Mouse (Mus musculus) midbrain, postnatal 0 days (tissue): Measurements from ENCODE around the gene Nek6. TPM values are rescaled to one million over a fixed set of nuclear protein-coding genes. Genes with fewer than 3 reads are reported as not detected.

Source experiments
- ATAC-seq: fragments of 200-750 bp; cut with Nextera tagmentation; 2 replicates; pipeline ENCODE4 v1.8.0; 2017; ENCODE audit warnings: moderate number of reproducible peaks, mild to moderate bottlenecking, moderate TSS enrichment, moderate library complexity; ENCODE audit not compliant: low FRiP score
- DNase-seq: peaks from one replicate; pipeline ENCODE4 v3.0.0-alpha.2; 2015; ENCODE audit warnings: low spot score
- H3K27ac ChIP-seq: fragments of 300-500 bp; sonication (generic); 2 replicates; pipeline ENCODE4 v1.5.1; 2014; ENCODE audit warnings: low read depth, mild to moderate bottlenecking, low read length, mixed read lengths
- H3K27me3 ChIP-seq: fragments of 300-500 bp; sonication (generic); 2 replicates; pipeline ENCODE4 v1.6.1; 2014; ENCODE audit warnings: low read length, control low read depth, mixed read lengths; ENCODE audit not compliant: insufficient read depth
- H3K36me3 ChIP-seq: fragments of 300-500 bp; sonication (generic); 2 replicates; pipeline ENCODE4 v1.6.1; 2014; ENCODE audit warnings: low read length, control low read depth, mixed read lengths; ENCODE audit not compliant: insufficient read depth
- H3K4me1 ChIP-seq: fragments of 300-500 bp; sonication (generic); 2 replicates; pipeline ENCODE4 v1.6.1; 2014; ENCODE audit warnings: mild to moderate bottlenecking, control low read depth, antibody characterized with exemption, low read length, mixed read lengths; ENCODE audit not compliant: insufficient read depth
- H3K4me2 ChIP-seq: fragments of 300-500 bp; sonication (generic); 2 replicates; pipeline ENCODE4 v1.6.1; 2014; ENCODE audit warnings: low read depth, mild to moderate bottlenecking, low read length, mixed read lengths; ENCODE audit not compliant: poor library complexity, severe bottlenecking
- H3K4me3 ChIP-seq: fragments of 300-500 bp; sonication (generic); 2 replicates; pipeline ENCODE4 v1.5.1; 2014; ENCODE audit warnings: low read depth, mild to moderate bottlenecking, low read length, moderate library complexity
- H3K9ac ChIP-seq: fragments of 300-500 bp; sonication (generic); replicated peaks from 2 replicates; pipeline ENCODE4 v1.6.1; 2014; ENCODE audit warnings: mild to moderate bottlenecking, low read length, moderate library complexity, mixed read lengths; ENCODE audit not compliant: poor library complexity, severe bottlenecking
- H3K9me3 ChIP-seq: fragments of 300-500 bp; sonication (generic); 2 replicates; pipeline ENCODE4 v1.6.1; 2016; ENCODE audit warnings: low read length, control low read depth
- CTCF ChIP-seq: IDR thresholded peaks from 2 replicates; pipeline ENCODE4 v1.5.1; 2016; ENCODE audit warnings: antibody characterized with exemption, mild to moderate bottlenecking
- WGBS: fragments of 180-500 bp; shearing (Covaris S2); extraction: QIAGEN DNeasy Blood & Tissue Kit; methylation state at CpG from one replicate; pipeline ENCODE4 v1.1.7; 2014; 5-methylcytosine and 5-hydroxymethylcytosine counted together
- polyA plus RNA-seq: library from polyadenylated mRNA; unstranded; fragments of >200 nt; fragmentation: Nextera tagmentation; extraction: Ambion mirVana; gene quantifications from 2 replicates; pipeline ENCODE4 v1.2.1, GENCODE M21; 2015
- total RNA-seq: library from RNA; depleted of rRNA; stranded (reverse); fragments of >200 nt; gene quantifications from 2 replicates; pipeline ENCODE4 v1.2.3, GENCODE M21; 2014

Nek6 gene
- total and polyA plus RNA-seq, 2 experiments from 2014 or later = 22.8 to 56.0 TPM

GRCm38 (mm10) chr2:38616072-38616471 lies 104.6 kb downstream of the Nek6 start:
- H3K4me1 ChIP-seq = peaks cover 10% of the 10 kb centered on the region; the same call in 1 of the 2 replicates
- DNase-seq (peak; percentile 40), ATAC-seq (no peak)
- 50% methylated on average over 4 of the region's 4 CpGs for WGBS
- H3K9ac ChIP-seq = no peak overlapping the region
- no peak overlapping the region for H3K27ac ChIP-seq
- H3K4me2 ChIP-seq = no peak overlapping the region
- H3K4me3 ChIP-seq = no peak overlapping the region
- H3K9me3 ChIP-seq = no peaks in the 10 kb centered on the region
- peak; percentile 68 for TF ChIP-seq CTCF
- no peaks in the 10 kb centered on the region; the same call in 1 of the 2 replicates for H3K36me3 ChIP-seq
- H3K27me3 ChIP-seq = no peaks in the 10 kb centered on the region

- ATAC-seq = no peak
- Histone ChIP-seq H3K36me3 (no peaks in the 10 kb centered on the region; the same call in 1 of the 2 replicates), H3K4me2 (no peak overlapping the region), H3K27me3 (no peaks in the 10 kb centered on the region), H3K9ac (no peak overlapping the region), H3K4me1 (peaks cover 10% of the 10 kb centered on the region; the same call in 1 of the 2 replicates), H3K9me3 (no peaks in the 10 kb centered on the region), H3K27ac (no peak overlapping the region), H3K4me3 (no peak overlapping the region)
- no peak for DNase-seq
- TF ChIP-seq CTCF = no peak
- 80% methylated on average over 5 of the region's 5 CpGs for WGBS
Measured at GRCm38 (mm10) chr2:38616956-38617872, 105.8 kb downstream of the Nek6 start.

DNA sequence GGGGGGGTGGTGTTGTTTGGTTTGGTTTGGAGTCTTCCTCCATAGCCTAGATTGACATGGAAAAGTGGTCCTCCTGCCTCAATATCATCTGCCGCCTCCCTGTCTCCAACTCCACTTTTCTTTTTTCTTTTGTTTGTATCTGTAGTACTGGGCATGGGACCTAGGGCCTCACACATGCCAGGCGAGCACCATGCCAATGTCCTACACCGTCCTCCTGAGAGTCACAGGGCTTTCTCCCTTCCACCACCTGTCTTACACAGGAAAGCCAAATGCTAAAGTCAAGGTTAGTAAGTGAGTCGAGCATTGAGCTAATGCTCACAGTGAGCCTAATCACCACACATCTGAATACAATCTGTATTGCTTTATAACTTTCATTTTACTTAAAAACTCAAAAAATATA lies 108.3 kb downstream of the Nek6 start:
- WGBS = 86% methylated on average over 4 of the region's 4 CpGs
- Histone ChIP-seq H3K9me3 (no peaks in the 10 kb centered on the region), H3K27ac (no peak overlapping the region), H3K27me3 (no peaks in the 10 kb centered on the region), H3K4me3 (no peak overlapping the region), H3K9ac (no peak overlapping the region), H3K4me2 (no peak overlapping the region), H3K36me3 (no peaks in the 10 kb centered on the region; the same call in 1 of the 2 replicates), H3K4me1 (peaks cover 6% of the 10 kb centered on the region; the same call in 1 of the 2 replicates)
- no peak for TF ChIP-seq CTCF
- ATAC-seq (no peak), DNase-seq (no peak)

DNA sequence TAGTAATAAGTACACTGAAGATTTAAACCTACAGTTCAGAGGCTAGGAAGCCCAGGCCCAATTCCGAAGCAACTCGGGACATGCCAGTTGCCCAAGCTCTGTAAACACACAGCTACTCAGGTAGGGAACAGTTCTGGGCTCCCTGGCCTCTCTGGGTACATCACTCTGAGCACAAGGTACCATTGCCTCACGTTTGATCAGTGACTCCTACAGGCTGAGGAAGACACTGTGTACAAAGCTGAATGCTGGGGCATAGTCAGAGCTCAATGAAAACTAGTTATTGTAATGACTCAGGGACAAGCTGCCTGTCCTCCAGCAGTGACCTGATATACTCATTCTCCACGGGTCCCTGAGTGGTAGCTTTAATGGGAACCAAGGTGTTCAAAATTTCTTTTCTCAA lies 109.6 kb downstream of the Nek6 start:
- Histone ChIP-seq H3K9me3 (no peaks in the 10 kb centered on the region), H3K36me3 (peaks cover 4% of the 10 kb centered on the region; the same call in 1 of the 2 replicates), H3K9ac (no peak overlapping the region), H3K4me3 (no peak overlapping the region), H3K4me1 (no peaks in the 10 kb centered on the region), H3K27me3 (no peaks in the 10 kb centered on the region), H3K27ac (no peak overlapping the region), H3K4me2 (no peak overlapping the region)
- DNase-seq = no peak
- TF ChIP-seq CTCF = peak; percentile 9; the same call in 1 of the 2 replicates
- ATAC-seq = no peak
- 74% methylated on average over 4 of the region's 4 CpGs for WGBS

DNA sequence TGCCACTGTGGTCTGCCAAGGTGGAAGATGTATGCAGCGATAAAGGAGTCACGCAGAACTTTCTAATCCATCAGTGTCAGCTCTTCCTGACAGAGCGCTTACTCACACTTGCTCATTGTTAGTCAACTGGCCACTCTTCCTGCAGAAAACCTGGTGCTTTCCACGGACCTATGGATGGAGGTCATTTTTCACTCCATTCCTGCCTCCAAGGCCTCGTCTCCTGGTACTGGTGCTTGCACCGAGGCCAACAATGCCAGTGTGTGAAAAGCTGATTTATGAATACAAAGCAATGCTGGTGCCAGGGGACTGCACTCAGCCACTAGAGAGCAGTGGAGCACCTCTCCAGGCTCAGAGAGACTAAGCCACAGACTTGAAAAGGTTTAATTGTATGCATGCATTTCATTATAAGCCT lies 110.2 kb downstream of the Nek6 start:
- peak; percentile 88 for DNase-seq
- Histone ChIP-seq H3K36me3 (peaks cover 4% of the 10 kb centered on the region; the same call in 1 of the 2 replicates), H3K4me2 (no peak overlapping the region), H3K4me1 (no peaks in the 10 kb centered on the region), H3K9ac (no peak overlapping the region), H3K9me3 (no peaks in the 10 kb centered on the region), H3K27me3 (no peaks in the 10 kb centered on the region), H3K27ac (no peak overlapping the region), H3K4me3 (no peak overlapping the region)
- peak; percentile 78 for TF ChIP-seq CTCF
- peak; percentile 54; the same call in 1 of the 2 replicates for ATAC-seq
- 25% methylated on average over 6 of the region's 6 CpGs for WGBS

GRCm38 (mm10) chr2:38623411-38623810 lies 112.0 kb downstream of the Nek6 start:
- Histone ChIP-seq H3K27me3 (no peaks in the 10 kb centered on the region), H3K9me3 (no peaks in the 10 kb centered on the region), H3K27ac (no peak overlapping the region), H3K4me3 (no peak overlapping the region), H3K36me3 (peaks cover 6% of the 10 kb centered on the region; the same call in 1 of the 2 replicates), H3K9ac (no peak overlapping the region), H3K4me2 (no peak overlapping the region), H3K4me1 (no peaks in the 10 kb centered on the region)
- 89% methylated on average over 3 of the region's 3 CpGs for WGBS
- TF ChIP-seq CTCF = no peak
- ATAC-seq (no peak), DNase-seq (no peak)
